Mouse (Mus musculus): Measurements from ENCODE around the gene Rars2. TPM values are rescaled to one million over a fixed set of nuclear protein-coding genes. Genes with fewer than 3 reads are reported as not detected.

Gene Rars2
- total RNA-seq, 2 experiments from 2014 or later = 28.5 to 29.9 TPM

DNA sequence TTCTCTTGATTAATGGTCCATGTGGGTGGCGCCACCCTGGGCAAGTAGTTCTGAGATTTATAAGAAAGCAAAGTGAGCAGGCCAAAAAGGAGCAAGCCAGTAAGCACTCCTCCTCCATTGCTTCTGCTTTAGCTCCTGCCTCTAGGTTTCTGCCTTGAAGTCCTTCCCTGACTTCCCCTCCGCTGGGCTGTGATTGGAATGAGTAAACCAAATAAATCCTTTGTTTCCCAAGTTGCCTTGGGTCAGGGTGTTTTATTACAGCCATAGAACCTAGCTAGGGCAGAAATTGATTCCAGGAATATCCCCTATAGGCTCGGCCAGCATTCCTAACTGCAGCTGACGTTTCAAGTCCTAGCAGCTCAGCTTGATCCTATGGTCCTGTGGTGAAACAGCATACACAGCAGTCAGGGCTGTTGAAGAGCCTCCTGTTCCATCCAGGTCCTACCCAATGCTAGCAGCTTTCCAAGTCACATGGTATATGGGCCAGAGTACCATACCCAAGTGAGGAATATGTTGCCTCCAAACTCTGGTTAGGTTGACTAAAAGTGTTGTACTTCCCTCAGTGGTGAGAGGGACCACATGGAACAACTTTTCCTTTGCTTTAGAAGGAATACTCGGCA lies 25.1 kb downstream of the Rars2 start:
- DNase-seq (ENCODE audit: low spot score in 2 of 2) = no peak

DNA sequence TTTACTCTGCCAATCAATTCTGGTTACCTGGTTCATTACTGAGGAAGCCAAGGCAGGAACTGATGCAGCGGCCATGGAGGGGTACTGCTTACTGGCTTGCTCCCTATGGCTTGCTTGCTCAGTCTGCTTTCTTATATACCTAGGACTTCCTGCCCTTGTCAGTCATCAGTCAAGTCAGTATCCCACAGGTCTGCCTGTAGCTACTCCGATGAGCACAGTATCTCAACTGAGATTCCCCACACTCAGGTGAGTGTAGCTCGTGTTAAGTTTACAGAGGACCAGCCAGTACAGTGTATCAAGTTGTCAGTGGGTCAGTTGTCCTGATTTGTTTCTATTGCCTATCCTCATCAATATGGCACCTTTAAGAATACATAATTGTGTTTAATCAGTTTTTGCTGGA lies 26.0 kb downstream of the Rars2 start:
- no peak for DNase-seq (ENCODE audit: low spot score in 2 of 2)

DNA sequence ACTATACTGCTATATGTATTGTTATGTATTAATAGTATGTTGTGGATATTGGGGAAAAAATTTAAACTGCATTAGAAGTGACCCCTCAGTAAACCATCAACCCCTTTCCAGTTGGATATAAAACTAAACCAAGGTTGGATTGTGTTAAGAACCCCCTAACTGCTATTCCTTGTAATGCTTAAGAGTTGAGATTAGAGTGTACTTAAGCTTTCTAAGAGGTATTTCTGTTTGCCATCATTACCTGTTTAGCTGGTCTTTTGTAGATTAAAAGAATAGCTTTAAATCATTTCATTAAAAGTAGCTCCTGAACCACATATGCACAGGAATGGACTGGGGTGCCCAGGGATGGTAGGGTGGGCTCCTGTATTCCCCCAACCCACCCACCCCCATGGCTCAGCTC lies 30.0 kb downstream of the Rars2 start:
- DNase-seq (ENCODE audit: low spot score in 2 of 2) = no peak

DNA sequence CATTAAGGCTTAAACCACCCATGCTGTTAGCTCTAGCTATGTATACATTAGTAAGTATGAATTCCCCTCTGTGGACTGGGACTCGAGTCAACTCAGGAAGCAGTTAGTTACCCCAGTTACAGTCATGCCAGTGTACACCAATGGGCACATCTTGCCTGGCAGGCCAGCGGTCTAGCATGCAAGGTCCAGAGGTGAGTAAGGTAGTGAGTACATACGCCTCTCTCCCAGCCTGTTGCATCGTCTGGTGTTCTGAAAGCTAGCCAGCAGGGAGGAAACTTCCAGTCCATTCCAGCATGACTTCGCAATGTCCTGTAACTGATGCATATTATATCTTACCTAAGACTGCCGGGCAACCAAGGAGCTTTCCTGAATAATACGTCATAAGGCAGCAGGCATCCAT lies 38.4 kb downstream of the Rars2 start:
- DNase-seq (ENCODE audit: low spot score in 2 of 2) = no peak

DNA sequence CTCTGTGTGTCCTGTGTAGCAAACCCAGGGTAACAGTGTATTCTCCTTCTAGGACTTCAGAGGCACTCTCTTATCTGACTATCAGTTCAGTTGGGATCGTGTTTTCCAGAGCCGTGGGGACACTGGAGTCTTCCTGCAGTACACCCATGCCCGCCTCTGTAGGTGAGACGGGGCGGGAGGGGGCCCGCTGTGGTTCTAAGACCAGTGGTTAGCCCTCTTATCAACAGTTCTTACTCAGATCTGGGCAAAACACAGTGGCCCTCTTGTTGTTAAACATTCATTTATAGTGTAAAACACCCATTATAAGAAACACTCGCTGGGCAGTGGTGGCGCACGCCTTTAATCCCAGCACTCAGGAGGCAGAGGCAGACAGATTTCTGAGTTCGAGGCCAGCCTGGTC lies 41.3 kb downstream of the Rars2 start:
- DNase-seq (ENCODE audit: low spot score in 2 of 2) = no peak

DNA sequence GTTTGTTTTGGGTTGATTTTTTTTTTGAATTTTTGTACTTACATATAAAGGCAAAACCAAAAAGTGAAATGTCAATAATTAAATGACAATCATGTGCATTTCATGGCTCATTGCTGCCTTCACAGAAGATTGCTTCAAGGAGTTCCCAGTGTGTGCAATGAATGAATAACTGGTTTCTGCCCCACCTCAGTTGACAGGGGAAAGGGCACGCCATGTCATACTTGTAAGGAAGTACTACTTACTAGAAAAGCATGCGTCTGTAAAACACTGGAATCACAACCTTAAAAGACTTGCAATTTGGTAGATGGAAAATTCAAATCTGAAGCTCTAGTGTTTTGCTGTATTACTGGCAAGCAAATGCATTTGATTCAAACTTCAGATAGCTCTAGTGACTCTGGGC lies 44.3 kb downstream of the Rars2 start:
- no peak for DNase-seq (ENCODE audit: low spot score in 2 of 2)

DNA sequence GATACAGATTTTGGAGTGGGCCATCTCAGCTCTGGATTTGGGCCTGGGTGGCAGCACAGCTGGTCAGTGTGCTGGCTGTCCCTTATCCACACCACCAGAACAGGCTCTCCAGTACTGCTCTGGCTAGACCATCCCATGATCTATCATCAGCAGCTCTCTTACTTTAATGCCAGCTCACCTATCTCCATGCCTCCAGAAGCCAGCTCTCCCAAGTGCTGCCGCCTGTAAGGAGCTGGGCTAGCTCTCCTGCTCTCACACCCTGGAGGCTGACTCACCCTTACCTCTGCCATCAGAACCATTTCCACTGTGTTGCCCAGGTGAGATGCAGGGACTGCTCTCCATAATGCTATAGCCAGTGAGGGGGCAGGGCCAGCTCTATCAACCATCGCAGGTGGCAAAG lies 46.8 kb downstream of the Rars2 start:
- DNase-seq (ENCODE audit: low spot score in 2 of 2) = no peak

DNA sequence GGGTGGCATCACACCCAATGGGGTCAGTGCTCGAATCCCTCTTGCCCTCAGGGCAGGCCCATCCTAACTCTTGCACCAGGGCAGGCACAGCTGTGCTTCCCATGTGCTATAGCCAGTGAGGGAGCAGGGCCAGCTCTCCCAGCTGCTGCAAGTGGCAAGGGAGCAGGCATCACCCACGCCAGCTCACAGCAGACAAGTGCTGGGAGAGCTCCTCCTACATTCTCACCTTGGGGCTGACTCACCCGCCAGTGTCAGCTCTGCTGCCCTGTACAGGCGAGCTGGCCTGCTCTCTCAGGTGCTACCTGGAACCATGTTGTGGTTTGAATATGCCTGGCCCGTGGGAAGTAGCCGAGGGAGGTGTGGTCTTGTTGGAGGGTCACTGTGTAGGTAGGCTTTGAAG lies 47.2 kb downstream of the Rars2 start:
- DNase-seq (ENCODE audit: low spot score in 2 of 2) = no peak

DNA sequence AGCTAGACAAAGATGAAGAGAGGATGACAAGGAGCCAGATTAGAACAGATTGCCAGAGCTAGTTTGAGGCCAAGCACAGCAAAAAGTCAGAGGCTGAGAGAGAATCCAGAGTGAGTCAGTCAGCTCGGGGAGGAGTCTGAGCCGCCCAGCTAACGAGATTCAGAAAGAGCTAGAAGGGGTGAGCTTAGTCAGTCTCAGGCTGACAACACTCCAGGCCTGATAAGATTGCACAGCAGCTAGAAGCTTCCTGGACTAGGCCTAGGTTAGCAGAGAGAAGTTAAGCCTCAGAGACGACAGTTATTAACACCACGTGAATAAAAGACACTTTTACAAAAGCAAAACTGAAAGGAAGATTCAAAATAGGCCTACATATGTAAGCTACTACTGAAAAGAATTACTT lies 53.2 kb downstream of the Rars2 start:
- DNase-seq (ENCODE audit: low spot score in 2 of 2) = no peak

DNA sequence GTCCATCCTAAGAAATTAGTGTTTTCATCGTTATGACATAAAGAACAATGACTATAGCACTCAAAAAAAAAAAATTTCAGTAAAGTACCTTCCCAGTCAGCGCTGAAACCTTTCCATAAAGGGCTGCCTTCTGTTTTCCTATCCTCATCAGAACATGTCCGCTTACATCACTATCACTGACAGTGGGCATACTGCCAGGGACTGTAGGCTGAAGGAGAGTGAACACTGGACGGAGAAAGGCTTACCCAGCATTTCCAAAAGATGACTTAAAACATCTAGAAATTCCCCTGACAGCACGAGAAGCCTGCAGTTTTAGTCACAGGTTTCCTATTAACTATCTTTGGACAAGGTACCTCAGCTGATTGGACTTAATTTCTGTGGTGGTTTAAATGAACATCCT lies 59.0 kb downstream of the Rars2 start:
- DNase-seq (ENCODE audit: low spot score in 2 of 2) = no peak

DNA sequence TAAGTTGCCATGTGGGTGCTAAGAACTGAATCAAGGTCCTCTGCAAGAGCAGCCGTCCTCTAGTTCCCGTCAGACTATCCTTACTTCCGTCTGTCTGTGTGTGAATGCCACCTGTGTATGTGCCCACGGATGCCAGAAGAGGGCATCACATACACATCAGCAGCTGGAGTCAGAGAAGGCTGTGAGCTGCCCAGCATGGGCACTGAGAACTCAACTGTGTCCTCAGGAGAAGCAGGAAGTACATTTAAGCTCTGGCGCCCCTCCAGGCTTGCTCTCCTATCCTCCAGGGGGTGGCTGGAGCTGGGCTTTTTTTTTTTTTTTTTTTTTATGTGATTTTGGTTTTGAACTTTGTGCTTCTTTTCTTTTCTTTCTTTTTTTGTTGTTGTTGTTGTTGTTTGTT lies 65.8 kb downstream of the Rars2 start:
- DNase-seq (ENCODE audit: low spot score in 2 of 2) = no peak

DNA sequence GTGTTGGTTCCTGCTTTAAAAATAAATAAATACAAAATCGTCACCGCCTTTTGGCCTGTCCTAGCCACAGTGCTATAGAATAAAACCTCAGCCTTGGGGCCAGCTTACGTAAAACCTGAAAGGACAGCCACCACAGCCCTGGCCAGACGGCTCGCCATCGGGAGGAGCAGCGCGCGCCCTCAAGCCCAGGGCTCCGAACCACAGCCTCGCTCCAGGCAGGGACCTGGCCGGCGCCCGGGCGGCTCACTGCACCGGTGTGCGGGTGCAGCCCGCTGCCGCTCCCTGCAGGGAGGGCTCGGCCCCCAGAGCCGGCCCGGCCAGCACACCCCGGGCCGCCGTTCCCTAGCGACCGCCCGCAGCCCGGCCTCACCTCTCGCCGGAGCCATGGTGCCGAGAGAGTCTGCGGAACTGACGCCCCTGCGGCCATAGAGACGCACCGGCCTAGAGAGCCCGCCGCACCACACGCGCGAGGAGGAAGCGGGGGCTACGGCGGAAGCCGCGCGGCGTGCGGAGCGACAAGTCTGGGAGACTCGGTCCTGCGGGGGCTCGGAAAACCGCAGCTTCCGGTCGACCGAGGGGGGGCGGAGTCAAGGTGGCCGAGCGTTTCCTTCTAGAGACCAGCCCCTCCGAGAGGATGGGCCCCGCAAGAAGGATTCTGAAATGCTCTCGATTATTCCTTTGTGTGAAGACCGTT lies 72.3 kb downstream of the Rars2 start, which contains the start of gene Slc35a1:
Slc35a1 (minus strand) TSS at position 565 of the 694 bp plus-strand sequence.
- peak; percentile 92 to 95 for DNase-seq (ENCODE audit: low spot score in 2 of 2)

DNA sequence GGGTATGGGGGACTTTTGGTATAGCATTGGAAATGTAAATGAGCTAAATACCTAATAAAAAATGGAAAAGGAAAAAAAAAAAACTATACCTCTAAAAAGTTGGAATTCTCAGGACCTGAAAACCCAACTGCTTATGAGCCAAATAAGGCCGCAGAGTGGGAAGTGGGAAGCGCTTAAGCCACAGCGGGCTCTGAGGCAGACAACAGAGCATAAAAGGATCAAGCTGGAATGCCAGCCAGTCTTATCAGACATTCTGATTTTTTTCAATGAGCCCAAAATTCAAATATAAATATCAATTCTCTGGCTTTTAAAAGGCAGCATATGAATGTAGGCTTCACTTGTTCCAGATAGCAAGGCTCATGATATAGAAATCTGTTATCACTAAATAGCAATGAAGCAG lies 73.3 kb downstream of the Rars2 start:
- DNase-seq (ENCODE audit: low spot score in 2 of 2) = peak in 1 of 2 experiments; percentile 11

DNA sequence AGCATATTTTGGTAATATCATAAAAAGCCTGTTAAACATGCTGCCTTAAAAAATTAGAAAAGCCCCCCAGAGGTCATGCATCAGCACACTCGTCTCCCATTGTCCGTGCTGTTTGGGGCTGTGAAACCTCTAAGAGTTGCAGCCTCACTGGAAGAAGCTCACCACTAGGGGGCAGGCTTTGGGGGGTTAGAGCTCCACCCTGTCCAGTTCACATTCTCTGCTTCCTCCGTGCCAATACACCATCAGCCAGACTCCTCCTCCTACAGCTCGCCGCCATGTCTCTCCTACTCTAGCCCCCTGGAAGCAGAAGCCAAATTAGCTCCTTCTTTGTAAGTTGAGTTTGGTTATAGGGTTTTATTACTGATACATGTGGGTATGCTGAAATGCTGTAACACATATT lies 86.8 kb downstream of the Rars2 start:
- no peak for DNase-seq (ENCODE audit: low spot score in 2 of 2)

DNA sequence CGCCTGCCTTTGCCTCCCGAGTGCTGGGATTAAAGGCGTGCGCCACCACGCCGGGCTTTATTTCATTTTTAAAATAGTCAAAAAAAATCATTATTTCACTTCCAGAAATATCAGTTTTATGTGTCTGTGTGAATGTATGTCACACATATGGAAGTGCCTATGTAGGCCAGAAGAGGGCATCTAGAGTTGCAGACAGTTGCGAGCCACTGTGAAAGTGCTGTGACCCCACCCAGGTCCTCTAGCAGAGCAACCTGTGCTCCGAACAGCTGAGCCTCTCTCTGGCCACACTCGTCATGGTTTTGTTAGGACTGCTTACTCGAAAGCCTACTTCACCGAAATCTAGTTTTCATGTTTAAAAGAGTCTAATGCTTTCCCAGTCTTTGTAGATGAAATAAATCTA lies 87.5 kb downstream of the Rars2 start:
- DNase-seq (ENCODE audit: low spot score in 2 of 2) = no peak

DNA sequence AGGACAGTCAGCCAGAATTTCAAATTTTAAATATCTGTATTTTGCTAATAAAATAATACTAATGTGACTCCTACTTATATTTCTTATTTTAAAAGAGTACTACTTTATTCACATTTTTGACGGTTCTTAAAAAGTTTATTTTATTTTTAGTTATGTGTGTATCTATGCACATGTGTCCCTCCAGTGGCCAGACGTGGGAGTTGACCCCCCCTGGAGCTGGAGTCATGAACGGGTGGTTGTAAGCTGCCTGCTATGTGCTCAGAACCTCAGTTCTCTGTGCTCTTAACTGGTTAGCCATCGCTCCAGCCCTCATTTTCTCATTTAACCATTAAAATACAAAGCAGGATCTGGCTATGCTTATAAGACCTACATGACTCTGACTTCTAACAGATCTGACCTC lies 88.3 kb downstream of the Rars2 start:
- DNase-seq (ENCODE audit: low spot score in 2 of 2) = no peak

DNA sequence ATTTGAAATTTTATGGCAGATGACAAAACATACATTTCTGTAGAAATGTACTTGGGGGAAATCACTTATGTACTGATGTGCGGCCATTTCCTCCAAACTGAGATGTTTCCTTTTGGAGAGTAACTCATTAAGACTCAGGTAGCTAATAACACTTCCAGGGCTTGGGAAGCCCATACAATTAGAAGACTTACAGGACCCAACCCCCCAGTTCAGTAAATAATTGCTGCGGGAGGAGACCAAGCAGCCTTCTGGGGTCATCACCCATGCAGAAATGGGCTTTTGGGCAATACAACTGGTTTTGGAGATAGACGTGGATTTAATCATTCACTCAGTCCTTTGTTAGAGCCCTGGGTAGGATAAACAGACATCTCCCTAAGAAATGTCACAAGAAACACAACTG lies 92.5 kb downstream of the Rars2 start:
- no peak for DNase-seq (ENCODE audit: low spot score in 2 of 2)

DNA sequence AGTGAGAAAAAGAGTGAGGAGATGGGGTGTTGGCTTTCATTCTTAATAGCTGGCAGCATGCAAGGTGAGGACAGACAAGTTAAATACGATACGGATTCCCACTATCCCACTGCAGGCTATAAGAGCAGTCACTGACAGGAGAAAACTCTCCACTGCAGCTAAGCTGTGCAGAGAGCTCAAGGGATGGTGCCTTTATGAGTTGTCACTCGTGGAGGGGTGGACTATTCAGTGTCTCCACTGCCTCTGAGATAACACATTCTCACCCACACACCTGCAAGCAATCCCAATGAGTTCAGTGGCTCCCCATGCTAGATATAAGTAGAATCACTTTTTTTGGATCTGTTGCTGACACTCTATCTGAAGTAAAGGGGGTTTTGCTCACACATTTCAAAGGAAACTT lies 93.4 kb downstream of the Rars2 start:
- no peak for DNase-seq (ENCODE audit: low spot score in 2 of 2)

Other genes starting within 250 kb of the Rars2 start
- 100 to 1,000 TPM in 1 of 2 experiments, 10 to 100 TPM in 1; 97.6 to 103 TPM for gene Akirin2, start 64.0 kb upstream of the Rars2 start, total RNA-seq (2021)
- 10 to 100 TPM; 50.4 to 55.8 TPM for gene Orc3, start within 50 bp of the Rars2 start, total RNA-seq (2021)
- 10 to 100 TPM; 22.4 to 25.0 TPM for gene Slc35a1, start 72.5 kb downstream of the Rars2 start, total RNA-seq (2021)
- gene Cfap206, start 115.2 kb downstream of the Rars2 start, total RNA-seq (2021) = 1 to 10 TPM; 2.7 to 3.0 TPM
- not detected for gene Gm136, start 141.3 kb downstream of the Rars2 start, total RNA-seq (2021)
- 10 to 100 TPM; 24.2 to 25.9 TPM for gene Smim8, start 163.5 kb downstream of the Rars2 start, total RNA-seq (2021)